Mouse (Mus musculus) embryonic facial prominence, embryonic 12.5 days (tissue): ENCODE data around the gene Il34. TPM values are rescaled to one million over a fixed set of nuclear protein-coding genes. Genes with fewer than 3 reads are reported as not detected.

Experiments used
- ATAC-seq: fragments of 200-750 bp; cut with Nextera tagmentation; 2 replicates; pipeline ENCODE4 v1.8.0; 2017; ENCODE audit not compliant: insufficient number of reproducible peaks, insufficient read depth, low FRiP score, low TSS enrichment
- H3K27ac ChIP-seq: fragments of 300-500 bp; sonication (generic); 2 replicates; pipeline ENCODE4 v1.5.1; 2016; ENCODE audit warnings: mild to moderate bottlenecking
- H3K27me3 ChIP-seq: fragments of 300-500 bp; sonication (generic); 2 replicates; pipeline ENCODE4 v1.6.1; 2016; ENCODE audit warnings: mild to moderate bottlenecking, moderate library complexity
- H3K36me3 ChIP-seq: fragments of 300-500 bp; sonication (generic); 2 replicates; pipeline ENCODE4 v1.6.1; 2016; ENCODE audit warnings: mild to moderate bottlenecking
- H3K4me1 ChIP-seq: fragments of 300-500 bp; sonication (generic); 2 replicates; pipeline ENCODE4 v1.6.1; 2016
- H3K4me2 ChIP-seq: fragments of 300-500 bp; sonication (generic); replicated peaks from 2 replicates; pipeline ENCODE4 v1.6.1; 2016; ENCODE audit warnings: mild to moderate bottlenecking, moderate library complexity
- H3K4me3 ChIP-seq: fragments of 300-500 bp; sonication (generic); 2 replicates; pipeline ENCODE4 v1.5.1; 2016; ENCODE audit warnings: mild to moderate bottlenecking
- H3K9ac ChIP-seq: fragments of 300-500 bp; sonication (generic); 2 replicates; pipeline ENCODE4 v1.6.1; 2016; ENCODE audit warnings: mild to moderate bottlenecking, moderate library complexity
- H3K9me3 ChIP-seq: fragments of 300-500 bp; sonication (generic); 2 replicates; pipeline ENCODE4 v1.6.1; 2016; ENCODE audit warnings: mild to moderate bottlenecking, moderate library complexity
- WGBS: fragments of 180-500 bp; shearing (Covaris S2); methylation state at CpG from one replicate; pipeline ENCODE4 v1.1.7; 2016; 5-methylcytosine and 5-hydroxymethylcytosine counted together
- polyA plus RNA-seq: library from polyadenylated mRNA; unstranded; fragments of >200 nt; fragmentation: Nextera tagmentation; extraction: Ambion mirVana; gene quantifications from 2 replicates; pipeline ENCODE4 v1.2.1, GENCODE M21; 2016

Gene Il34
- 0.46 and 0.83 TPM in 2 replicates for polyA plus RNA-seq

GRCm38 (mm10) chr8:110805669-110806068 is at the start of gene Il34:
Il34 (minus strand) TSS chr8:110805924.
- no peaks in the 10 kb centered on the region for H3K9me3 ChIP-seq
- no peak for ATAC-seq
- WGBS, result 43% methylated on average over 12 of the region's 12 CpGs
- H3K27me3 ChIP-seq, result no peaks in the 10 kb centered on the region
- no peak within 1 kb of the TSS for H3K4me3 ChIP-seq
- H3K9ac ChIP-seq, result no peak within 1 kb of the TSS
- H3K27ac ChIP-seq, result no peak within 1 kb of the TSS
- H3K36me3 ChIP-seq, result peaks cover 19% of the 10 kb centered on the region
- H3K4me1 ChIP-seq, result peaks cover 13% of the 10 kb centered on the region; the same call in 1 of the 2 replicates
- H3K4me2 ChIP-seq, result no peak within 1 kb of the TSS

- H3K4me2 ChIP-seq, result no peak overlapping the region
- H3K9me3 ChIP-seq, result no peaks in the 10 kb centered on the region
- no peak overlapping the region for H3K27ac ChIP-seq
- no peak for ATAC-seq
- peaks cover 58% of the 10 kb centered on the region for H3K36me3 ChIP-seq
- peaks cover 8% of the 10 kb centered on the region for H3K4me1 ChIP-seq
- WGBS, result 91% methylated on average over 10 of the region's 10 CpGs
- H3K4me3 ChIP-seq, result no peak overlapping the region
- no peak overlapping the region for H3K9ac ChIP-seq
- H3K27me3 ChIP-seq, result no peaks in the 10 kb centered on the region
Observed at GRCm38 (mm10) chr8:110851186-110851585, 45.5 kb upstream of the Il34 start.

- 64% methylated on average over 14 of the region's 14 CpGs for WGBS
- peaks cover 50% of the 10 kb centered on the region for H3K36me3 ChIP-seq
- no peaks in the 10 kb centered on the region for H3K9me3 ChIP-seq
- no peak for ATAC-seq
- peak overlapping the region; percentile 90 for H3K4me3 ChIP-seq
- H3K27me3 ChIP-seq, result no peaks in the 10 kb centered on the region
- no peak overlapping the region for H3K27ac ChIP-seq
- peak overlapping the region; percentile 70 for H3K4me2 ChIP-seq
- H3K9ac ChIP-seq, result peak overlapping the region; percentile 89
- H3K4me1 ChIP-seq, result peaks cover 22% of the 10 kb centered on the region
Observed at GRCm38 (mm10) chr8:110847645-110848495, 42.1 kb upstream of the Il34 start.

GRCm38 (mm10) chr8:110847171-110847549 is 41.4 kb upstream of the Il34 start:
- ATAC-seq, result 0 out of 2 replicates have a peak, but pooled peaks have one; percentile 52
- Histone ChIP-seq H3K9ac (peak overlapping the region; percentile 89), H3K36me3 (peaks cover 50% of the 10 kb centered on the region), H3K4me2 (peak overlapping the region; percentile 70), H3K4me3 (peak overlapping the region; percentile 90), H3K27ac (peak overlapping the region; percentile 93; the same call in 1 of the 2 replicates), H3K27me3 (no peaks in the 10 kb centered on the region), H3K9me3 (no peaks in the 10 kb centered on the region), H3K4me1 (peaks cover 22% of the 10 kb centered on the region)
- WGBS, result 3% methylated on average over 13 of the region's 13 CpGs

GRCm38 (mm10) chr8:110846405-110847170 is 40.9 kb upstream of the Il34 start, which contains the start of the genes Cog4 and Sf3b3:
Cog4 (plus strand) TSS chr8:110846600.
Sf3b3 (minus strand) TSS chr8:110846787.
- H3K9ac ChIP-seq, result peak within 1 kb of the TSS; percentile 89
- no peaks in the 10 kb centered on the region for H3K27me3 ChIP-seq
- under 1% methylated on average over 53 of the region's 53 CpGs for WGBS
- H3K4me1 ChIP-seq, result peaks cover 22% of the 10 kb centered on the region
- ATAC-seq, result peak; percentile 75; the same call in 1 of the 2 replicates
- H3K4me3 ChIP-seq, result peak within 1 kb of the TSS; percentile 90
- H3K4me2 ChIP-seq, result peak within 1 kb of the TSS; percentile 70
- H3K27ac ChIP-seq, result peak within 1 kb of the TSS; percentile 93
- no peaks in the 10 kb centered on the region for H3K9me3 ChIP-seq
- H3K36me3 ChIP-seq, result peaks cover 47% of the 10 kb centered on the region

- Histone ChIP-seq H3K4me2 (peak overlapping the region; percentile 70), H3K36me3 (peaks cover 47% of the 10 kb centered on the region), H3K9ac (peak overlapping the region; percentile 89), H3K27me3 (no peaks in the 10 kb centered on the region), H3K4me1 (peaks cover 22% of the 10 kb centered on the region), H3K4me3 (peak overlapping the region; percentile 90), H3K9me3 (no peaks in the 10 kb centered on the region), H3K27ac (peak overlapping the region; percentile 93)
- WGBS, result 8% methylated on average over 17 of the region's 17 CpGs
- ATAC-seq, result no peak
Observed at GRCm38 (mm10) chr8:110845821-110846404, 40.2 kb upstream of the Il34 start.

- Histone ChIP-seq H3K4me2 (peak overlapping the region; percentile 70), H3K4me1 (peaks cover 22% of the 10 kb centered on the region), H3K9me3 (no peaks in the 10 kb centered on the region), H3K27me3 (no peaks in the 10 kb centered on the region), H3K9ac (no peak overlapping the region), H3K4me3 (peak overlapping the region; percentile 90; the same call in 1 of the 2 replicates), H3K27ac (no peak overlapping the region), H3K36me3 (peaks cover 47% of the 10 kb centered on the region)
- no peak for ATAC-seq
- WGBS, result 74% methylated on average over 3 of the region's 3 CpGs
Observed at GRCm38 (mm10) chr8:110844941-110845340, 39.2 kb upstream of the Il34 start.

- Histone ChIP-seq H3K9me3 (no peaks in the 10 kb centered on the region), H3K4me2 (no peak overlapping the region), H3K27ac (no peak overlapping the region), H3K9ac (no peak overlapping the region), H3K4me3 (no peak overlapping the region), H3K4me1 (peaks cover 21% of the 10 kb centered on the region), H3K36me3 (peaks cover 62% of the 10 kb centered on the region), H3K27me3 (no peaks in the 10 kb centered on the region)
- ATAC-seq, result no peak
- 70% methylated on average over 5 of the region's 5 CpGs for WGBS
Observed at GRCm38 (mm10) chr8:110843207-110843606, 37.5 kb upstream of the Il34 start.

- Histone ChIP-seq H3K4me2 (no peak overlapping the region), H3K9me3 (no peaks in the 10 kb centered on the region), H3K27me3 (no peaks in the 10 kb centered on the region), H3K27ac (no peak overlapping the region), H3K9ac (no peak overlapping the region), H3K4me3 (no peak overlapping the region), H3K4me1 (peaks cover 14% of the 10 kb centered on the region), H3K36me3 (peaks cover 73% of the 10 kb centered on the region)
- no peak for ATAC-seq
- 95% methylated on average over 3 of the region's 3 CpGs for WGBS
Observed at GRCm38 (mm10) chr8:110842012-110842574, 36.4 kb upstream of the Il34 start.

- Histone ChIP-seq H3K27ac (no peak overlapping the region), H3K4me1 (no peaks in the 10 kb centered on the region), H3K9me3 (no peaks in the 10 kb centered on the region), H3K4me2 (no peak overlapping the region), H3K4me3 (no peak overlapping the region), H3K36me3 (peaks cover 84% of the 10 kb centered on the region), H3K27me3 (no peaks in the 10 kb centered on the region), H3K9ac (no peak overlapping the region)
- 92% methylated on average over 3 of the region's 3 CpGs for WGBS
- no peak for ATAC-seq
Observed at GRCm38 (mm10) chr8:110831956-110832355, 26.2 kb upstream of the Il34 start.

- WGBS, result 79% methylated on average over 3 of the region's 3 CpGs
Observed at GRCm38 (mm10) chr8:110828511-110828910, 22.8 kb upstream of the Il34 start.

More at GRCm38 (mm10) chr8:110828511-110828910, 22.8 kb upstream of the Il34 start:
- no peaks in the 10 kb centered on the region for H3K27me3 ChIP-seq
- no peak for ATAC-seq
- H3K9me3 ChIP-seq, result no peaks in the 10 kb centered on the region
- H3K36me3 ChIP-seq, result peaks cover 85% of the 10 kb centered on the region
- H3K9ac ChIP-seq, result no peak overlapping the region
- no peak overlapping the region for H3K4me2 ChIP-seq
- H3K27ac ChIP-seq, result no peak overlapping the region
- no peak overlapping the region for H3K4me3 ChIP-seq
- no peaks in the 10 kb centered on the region for H3K4me1 ChIP-seq
